In genomic region chr6:100157288-100157687, GRCm38 (mm10) we compare ENCODE assay signal across 8 mouse cellular contexts.
DNase-seq lines count a peak whose midpoint lies in the region; ATAC-seq and TF ChIP-seq lines count a peak whose summit lies in the region.

No protein-coding gene starts in this region.

- TF ChIP-seq CTCF in lung, embryonic 14.5 days (IDR thresholded peaks at IDR 0.05; ENCODE audit: low read depth): no peak
- no peak for TF ChIP-seq CTCF in midbrain, postnatal 0 days (IDR thresholded peaks at IDR 0.05)

- no peaks in the 10 kb centered on the region for H3K9me3 ChIP-seq in lung, embryonic 14.5 days (ENCODE audit: low read depth, low read length)
- no peaks in the 10 kb centered on the region for H3K9me3 ChIP-seq in forebrain, embryonic 14.5 days (replicated peaks; ENCODE audit: control insufficient read depth, low read length)
- no peaks in the 10 kb centered on the region for H3K9me3 ChIP-seq in midbrain, postnatal 0 days (ENCODE audit: low read length)

- H3K9ac ChIP-seq in lung, embryonic 14.5 days: no peak overlapping the region
- H3K9ac ChIP-seq in forebrain, embryonic 14.5 days (ENCODE audit: low read length): no peak overlapping the region
- H3K9ac ChIP-seq in midbrain, postnatal 0 days (replicated peaks; ENCODE audit: low read length, poor library complexity, severe bottlenecking): no peak overlapping the region

- H3K4me1 ChIP-seq in lung, embryonic 14.5 days (ENCODE audit: insufficient read depth): peaks cover 31% of the 10 kb centered on the region
- peaks cover 15% of the 10 kb centered on the region for H3K4me1 ChIP-seq in forebrain, embryonic 14.5 days (ENCODE audit: control insufficient read depth, insufficient read depth, low read length)
- no peaks in the 10 kb centered on the region; the same call in 1 of the 2 replicates for H3K4me1 ChIP-seq in midbrain, postnatal 0 days (ENCODE audit: insufficient read depth, low read length)

- H3K36me3 ChIP-seq in lung, embryonic 14.5 days (ENCODE audit: insufficient read depth): no peaks in the 10 kb centered on the region
- H3K36me3 ChIP-seq in forebrain, embryonic 14.5 days (ENCODE audit: control insufficient read depth, insufficient read depth, low read length): no peaks in the 10 kb centered on the region
- H3K36me3 ChIP-seq in midbrain, postnatal 0 days (ENCODE audit: insufficient read depth, low read length): no peaks in the 10 kb centered on the region

- peak; percentile 65 for ATAC-seq in frontal cortex, adult (ENCODE audit: low TSS enrichment)
- ATAC-seq in lung, embryonic 14.5 days (ENCODE audit: insufficient read depth): peak; percentile 80
- peak; percentile 89 for ATAC-seq in forebrain, embryonic 14.5 days
- ATAC-seq in midbrain, postnatal 0 days (ENCODE audit: low FRiP score): no peak

- DNase-seq in frontal cortex, postnatal 25 days (ENCODE audit: low spot score in 2 of 2): no peak
- peak; percentile 94 for DNase-seq in lung, embryonic 14.5 days
- DNase-seq in lung, postnatal 25 days (ENCODE audit: low spot score): no peak
- DNase-seq in forebrain, embryonic 14.5 days (ENCODE audit: low spot score): peak; percentile 88
- DNase-seq in midbrain, postnatal 0 days (ENCODE audit: low spot score): peak; percentile 67
- no peak for DNase-seq in urinary bladder, adult 2 months (ENCODE audit: low spot score)
- DNase-seq in left cerebral cortex, adult 18-20 months (ENCODE audit: low spot score in 2 of 2): no peak

- no peak overlapping the region for H3K4me3 ChIP-seq in lung, embryonic 14.5 days (ENCODE audit: low read depth, low read length)
- no peak overlapping the region for H3K4me3 ChIP-seq in forebrain, embryonic 14.5 days (ENCODE audit: low read depth, low read length)
- H3K4me3 ChIP-seq in midbrain, postnatal 0 days (ENCODE audit: low read depth, low read length): no peak overlapping the region

- H3K4me2 ChIP-seq in lung, embryonic 14.5 days: no peak overlapping the region
- no peak overlapping the region for H3K4me2 ChIP-seq in forebrain, embryonic 14.5 days (ENCODE audit: low read length)
- no peak overlapping the region for H3K4me2 ChIP-seq in midbrain, postnatal 0 days (ENCODE audit: low read depth, low read length, poor library complexity, severe bottlenecking)

- no peaks in the 10 kb centered on the region; the same call in 1 of the 2 replicates for H3K27me3 ChIP-seq in lung, embryonic 14.5 days (ENCODE audit: insufficient read depth, low read length)
- H3K27me3 ChIP-seq in forebrain, embryonic 14.5 days (replicated peaks; ENCODE audit: control insufficient read depth, insufficient read depth, low read length): no peaks in the 10 kb centered on the region
- no peaks in the 10 kb centered on the region for H3K27me3 ChIP-seq in midbrain, postnatal 0 days (ENCODE audit: insufficient read depth, low read length)

- no peak overlapping the region for H3K27ac ChIP-seq in lung, embryonic 14.5 days (ENCODE audit: low read depth)
- no peak overlapping the region for H3K27ac ChIP-seq in forebrain, embryonic 14.5 days (ENCODE audit: low read depth, low read length)
- no peak overlapping the region for H3K27ac ChIP-seq in midbrain, postnatal 0 days (ENCODE audit: low read depth, low read length)

- 24% methylated on average over 7 of the region's 7 CpGs for WGBS in lung, embryonic 14.5 days
- 20% methylated on average over 7 of the region's 7 CpGs for WGBS in forebrain, embryonic 14.5 days
- WGBS in midbrain, postnatal 0 days: 34% methylated on average over 7 of the region's 7 CpGs

Comparison
In these comparisons a context has a peak if more than half of its experiments do, and no peak if none do; other contexts are left out.
1. DNase-seq: peak in lung, embryonic 14.5 days (single experiment), forebrain, embryonic 14.5 days (single experiment) and midbrain, postnatal 0 days (single experiment); none in frontal cortex, postnatal 25 days (0 of 2), lung, postnatal 25 days (single experiment), urinary bladder, adult 2 months (single experiment) and left cerebral cortex, adult 18-20 months (0 of 2).